Mouse (Mus musculus) ZHBTc4 (cell line): Measurements from ENCODE around the gene Timeless.

Source experiments
- DNase-seq: peaks from one replicate; pipeline ENCODE4 v3.0.0-alpha.2; 2011; ENCODE audit warnings: low read depth, low spot score

Timeless gene

DNA sequence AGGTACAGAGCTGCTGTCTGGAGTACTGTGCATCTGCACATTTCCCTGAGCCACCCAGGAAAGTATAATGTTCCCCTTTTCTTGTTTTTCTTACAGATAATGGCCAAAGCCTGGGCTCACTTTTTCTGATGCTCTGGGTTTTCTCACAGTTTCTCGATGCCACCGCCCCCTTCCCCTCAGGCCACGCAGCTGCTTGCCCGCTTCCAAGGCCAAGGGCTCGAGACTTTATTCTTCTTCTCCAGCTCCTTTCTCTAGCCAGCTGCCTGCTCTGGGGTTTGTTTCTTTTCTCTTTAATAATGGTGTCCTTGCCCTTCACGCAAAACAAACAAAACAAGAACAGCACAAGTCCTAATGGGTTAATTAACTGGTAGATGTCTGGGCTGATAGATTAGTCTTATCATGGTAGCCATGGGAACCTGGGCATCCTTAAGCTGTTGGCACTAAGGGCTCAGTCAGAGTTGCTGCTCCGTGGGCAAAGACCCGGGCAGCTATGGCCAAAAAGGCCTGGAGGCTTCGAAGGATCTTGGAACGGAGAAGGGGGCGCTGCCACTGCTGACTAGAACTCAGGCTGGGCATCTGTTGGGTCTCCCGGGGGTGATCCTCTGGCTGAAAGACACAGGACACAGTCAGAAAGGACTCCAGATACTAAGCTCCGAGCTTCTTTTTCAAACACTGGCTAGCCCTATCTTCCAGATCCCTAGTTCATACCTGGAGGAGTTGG is 64.7 kb downstream of the Timeless start:
- no peak for DNase-seq

- no peak for DNase-seq
These were observed 65.4 kb downstream of the Timeless start for GRCm38 (mm10) chr10:128297221-128297620.

- DNase-seq: peak; percentile 45
These were observed 65.8 kb downstream of the Timeless start for GRCm38 (mm10) chr10:128297622-128298021.

DNA sequence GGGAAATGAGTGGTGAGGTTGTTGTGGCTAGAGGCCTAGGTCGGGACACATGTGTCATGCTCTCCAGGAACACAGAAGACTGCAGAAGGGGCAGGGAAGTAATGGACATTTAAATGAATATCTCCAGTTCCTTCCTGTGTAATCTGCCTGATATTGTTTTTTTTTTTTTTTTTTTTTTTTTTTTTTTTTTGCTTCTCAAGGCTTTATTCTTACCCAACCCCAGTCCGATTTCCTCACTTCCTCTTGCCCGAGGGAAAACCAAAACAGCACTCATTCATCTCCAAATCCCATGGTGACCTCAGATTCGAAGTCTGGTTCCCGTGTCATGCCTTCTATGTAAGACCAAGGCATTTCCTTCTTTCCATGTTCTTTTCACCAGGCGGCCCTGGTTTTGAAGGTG is 66.4 kb downstream of the Timeless start:
- DNase-seq: no peak

- no peak for DNase-seq
These were observed 66.9 kb downstream of the Timeless start, which contains the start of gene Il23a for GRCm38 (mm10) chr10:128298702-128299171. Gene Il23a (minus strand): TSS chr10:128298752.

DNA sequence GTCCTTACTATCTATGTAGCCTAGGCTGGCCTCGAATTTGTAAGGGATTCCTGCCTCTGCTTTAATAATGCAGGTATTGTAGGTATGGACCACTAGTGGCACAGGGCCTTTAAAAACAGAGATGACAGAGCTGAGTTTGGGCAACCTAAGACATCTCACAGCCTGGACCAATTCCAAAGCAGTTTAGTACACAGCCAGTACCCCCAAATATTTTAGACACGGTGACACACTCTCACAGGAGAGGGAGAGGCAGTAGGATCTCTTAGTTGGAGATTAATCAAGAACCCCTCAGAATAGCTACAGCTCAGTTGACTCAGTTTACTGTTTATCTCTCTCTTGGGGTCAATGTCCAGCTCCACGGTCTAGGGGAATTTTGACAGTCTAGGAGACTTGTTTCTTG is 70.5 kb downstream of the Timeless start:
- no peak for DNase-seq
